Mouse (Mus musculus) C2C12 (cell line): ENCODE measurements around the gene Slc17a7.

Source experiments
- CTCF ChIP-seq: IDR thresholded peaks from one replicate; pipeline ENCODE4 v1.5.1; 2011; ENCODE audit not compliant: control insufficient read depth, insufficient read depth, insufficient read length
- MAX ChIP-seq: IDR thresholded peaks from one replicate; pipeline ENCODE4 v1.6.1; 2011; ENCODE audit warnings: mild to moderate bottlenecking, control low read depth
- MYOD1 ChIP-seq: IDR thresholded peaks from one replicate; pipeline ENCODE4 v1.6.1; 2011; ENCODE audit warnings: low read depth; ENCODE audit not compliant: control insufficient read depth, insufficient read length
- MYOG ChIP-seq: IDR thresholded peaks from one replicate; pipeline ENCODE4 v1.6.1; 2011; ENCODE audit not compliant: control insufficient read depth, insufficient read length; ENCODE audit errors: extremely low read depth

GRCm38 (mm10) chr7:45190186-45190585 is 26.4 kb downstream of the Slc17a7 start:
- TF ChIP-seq CTCF (no peak), MAX (no peak), MYOD1 (no peak), MYOG (no peak)
